Mouse (Mus musculus): ENCODE results near the gene Dbi. TPM values are rescaled to one million over a fixed set of nuclear protein-coding genes. Genes with fewer than 3 reads are reported as not detected.

Dbi gene
- polyA plus RNA-seq, 1 experiment from 2014 or later: 1,422 TPM

- H3K9me3 ChIP-seq: no peaks in the 10 kb centered on the region; the same call in 1 of the 2 replicates
- no peak for ATAC-seq
- WGBS: 81% methylated on average over 2 of the region's 2 CpGs
- H3K4me2 ChIP-seq (replicated peaks): peak overlapping the region; percentile 65
- peak overlapping the region; percentile 65; the same call in 1 of the 2 replicates for H3K9ac ChIP-seq
- H3K36me3 ChIP-seq: peaks cover 22% of the 10 kb centered on the region
- peak overlapping the region; percentile 63 for H3K4me3 ChIP-seq (replicated peaks)
- H3K4me1 ChIP-seq (replicated peaks): peaks cover 10% of the 10 kb centered on the region; the same call in 1 of the 2 replicates
- no peak overlapping the region for H3K27ac ChIP-seq
- H3K27me3 ChIP-seq (replicated peaks): no peaks in the 10 kb centered on the region
Observed at GRCm38 (mm10) chr1:120118854-120119253, 2.0 kb downstream of the Dbi start.

- peak overlapping the region; percentile 7; the same call in 1 of the 2 replicates for H3K27ac ChIP-seq
- no peak overlapping the region for H3K4me2 ChIP-seq (replicated peaks)
- no peak overlapping the region for H3K4me3 ChIP-seq (replicated peaks)
- 78% methylated on average over 11 of the region's 11 CpGs for WGBS
- H3K9ac ChIP-seq: no peak overlapping the region
- no peaks in the 10 kb centered on the region for H3K27me3 ChIP-seq (replicated peaks)
- H3K4me1 ChIP-seq (replicated peaks): peaks cover 10% of the 10 kb centered on the region; the same call in 1 of the 2 replicates
- H3K36me3 ChIP-seq: peaks cover 25% of the 10 kb centered on the region
- no peaks in the 10 kb centered on the region; the same call in 1 of the 2 replicates for H3K9me3 ChIP-seq
- no peak for ATAC-seq
Observed at GRCm38 (mm10) chr1:120116106-120116505, 4.8 kb downstream of the Dbi start.

DNA sequence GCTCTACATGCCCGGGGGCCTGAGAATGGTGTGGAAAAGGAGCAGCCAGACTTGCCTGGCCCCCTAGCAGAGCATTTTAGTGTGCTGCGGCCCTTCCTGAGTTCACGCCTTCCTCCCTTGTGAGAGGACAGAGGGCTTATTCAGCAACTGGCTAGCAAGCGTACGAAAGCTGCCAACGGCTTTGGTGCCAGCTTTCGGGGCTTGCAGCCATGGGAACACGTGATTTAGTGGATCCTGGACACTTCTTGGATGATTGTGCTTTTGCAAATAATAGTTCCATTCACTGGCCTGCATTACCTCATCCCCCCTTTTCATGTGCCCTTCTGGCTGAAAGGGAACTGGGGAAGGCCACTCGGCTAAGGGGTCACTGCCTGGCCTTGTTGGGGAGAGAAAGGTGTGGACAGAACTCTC, 5.2 kb downstream of the Dbi start:
- Histone ChIP-seq H3K4me3 (replicated peaks) (no peak overlapping the region), H3K9ac (no peak overlapping the region), H3K4me1 (replicated peaks) (peaks cover 10% of the 10 kb centered on the region; the same call in 1 of the 2 replicates), H3K36me3 (peaks cover 25% of the 10 kb centered on the region), H3K9me3 (no peaks in the 10 kb centered on the region; the same call in 1 of the 2 replicates), H3K27ac (0 out of 2 replicates have a peak overlapping the region, but pooled peaks have one; percentile 7), H3K4me2 (replicated peaks) (no peak overlapping the region), H3K27me3 (replicated peaks) (no peaks in the 10 kb centered on the region)
- no peak for ATAC-seq
- 82% methylated on average over 9 of the region's 9 CpGs for WGBS

DNA sequence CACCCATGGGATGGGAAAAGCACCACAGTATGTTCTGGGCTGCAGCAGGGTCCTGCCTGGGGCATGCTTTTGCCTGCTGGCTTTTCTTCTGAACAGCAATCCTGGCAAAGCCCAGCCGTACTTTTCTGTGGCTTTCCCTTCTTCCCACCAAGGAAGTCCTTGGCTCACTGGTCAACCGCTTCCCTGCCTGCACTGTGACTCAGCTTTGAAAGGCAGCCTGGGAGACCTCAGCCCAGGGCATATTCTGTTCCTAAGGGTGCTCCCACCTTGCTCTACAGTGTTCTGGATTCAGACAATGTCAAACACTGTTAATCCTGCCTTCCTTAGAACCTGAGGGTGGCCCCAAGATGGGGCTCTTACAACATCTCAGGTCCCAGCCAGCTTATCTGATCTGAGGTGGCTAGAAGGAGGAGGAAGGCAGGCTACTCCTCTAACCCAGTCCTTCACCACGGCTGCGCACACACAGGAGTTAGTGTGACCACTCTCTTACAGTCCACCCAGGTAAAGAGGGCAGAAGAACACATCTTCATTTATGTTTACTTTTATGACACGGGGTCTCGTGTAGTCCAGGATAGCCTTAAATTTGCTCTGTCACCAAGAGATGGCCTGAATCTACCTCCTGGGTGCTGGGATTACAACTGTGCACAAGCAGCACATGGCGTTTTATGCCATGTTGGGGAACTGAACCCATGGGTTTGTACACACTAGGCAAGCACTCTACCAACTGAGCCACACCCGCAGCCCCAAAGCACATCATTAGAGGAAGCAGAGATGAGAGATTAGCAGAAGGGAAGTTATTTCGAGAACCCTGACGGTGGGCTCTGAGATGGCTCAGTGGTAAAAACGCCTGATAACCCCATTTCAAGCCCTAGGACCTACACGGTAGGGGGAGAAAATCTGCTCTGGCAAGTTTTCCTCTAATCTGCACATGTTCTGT, 8.4 kb downstream of the Dbi start:
- 0 out of 2 replicates have a peak, but pooled peaks cover 2% of the 10 kb centered on the region for H3K4me1 ChIP-seq (replicated peaks)
- no peak overlapping the region for H3K27ac ChIP-seq
- 80% methylated on average over 12 of the region's 12 CpGs for WGBS

DNA sequence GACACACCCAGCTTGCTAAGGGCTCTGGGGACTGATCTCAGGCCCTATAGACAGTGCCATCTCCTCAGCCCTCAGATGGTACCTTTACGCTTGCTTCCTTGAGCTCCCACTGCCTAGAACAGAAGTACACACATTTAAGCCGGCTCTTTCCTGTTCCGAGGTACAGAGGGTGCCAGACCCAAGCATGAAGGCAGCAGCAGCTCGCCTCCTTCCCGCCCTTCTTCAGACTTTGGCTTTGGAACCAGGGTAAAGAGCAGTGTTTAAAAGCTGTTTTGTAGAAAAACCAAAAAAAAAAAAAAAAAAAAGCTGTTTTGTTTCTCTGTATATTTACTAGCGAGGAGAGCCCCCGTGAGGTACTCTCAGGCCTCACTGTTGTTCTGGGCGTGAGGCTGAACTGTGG, 9.1 kb downstream of the Dbi start:
- WGBS: 82% methylated on average over 8 of the region's 8 CpGs
- H3K4me3 ChIP-seq (replicated peaks): no peak overlapping the region
- no peak overlapping the region for H3K27ac ChIP-seq
- no peak overlapping the region for H3K9ac ChIP-seq
- H3K4me2 ChIP-seq (replicated peaks): no peak overlapping the region
- H3K36me3 ChIP-seq: peaks cover 25% of the 10 kb centered on the region
- no peaks in the 10 kb centered on the region for H3K4me1 ChIP-seq (replicated peaks)
- no peak for ATAC-seq
- no peaks in the 10 kb centered on the region; the same call in 1 of the 2 replicates for H3K9me3 ChIP-seq
- H3K27me3 ChIP-seq (replicated peaks): no peaks in the 10 kb centered on the region

More for the DNA sequence above, 8.4 kb downstream of the Dbi start:
- no peaks in the 10 kb centered on the region; the same call in 1 of the 2 replicates for H3K9me3 ChIP-seq
- peaks cover 25% of the 10 kb centered on the region for H3K36me3 ChIP-seq
- H3K9ac ChIP-seq: no peak overlapping the region
- 0 out of 2 replicates have a peak, but pooled peaks have one; percentile 27 for ATAC-seq
- H3K4me2 ChIP-seq (replicated peaks): no peak overlapping the region
- no peak overlapping the region for H3K4me3 ChIP-seq (replicated peaks)
- no peaks in the 10 kb centered on the region for H3K27me3 ChIP-seq (replicated peaks)

DNA sequence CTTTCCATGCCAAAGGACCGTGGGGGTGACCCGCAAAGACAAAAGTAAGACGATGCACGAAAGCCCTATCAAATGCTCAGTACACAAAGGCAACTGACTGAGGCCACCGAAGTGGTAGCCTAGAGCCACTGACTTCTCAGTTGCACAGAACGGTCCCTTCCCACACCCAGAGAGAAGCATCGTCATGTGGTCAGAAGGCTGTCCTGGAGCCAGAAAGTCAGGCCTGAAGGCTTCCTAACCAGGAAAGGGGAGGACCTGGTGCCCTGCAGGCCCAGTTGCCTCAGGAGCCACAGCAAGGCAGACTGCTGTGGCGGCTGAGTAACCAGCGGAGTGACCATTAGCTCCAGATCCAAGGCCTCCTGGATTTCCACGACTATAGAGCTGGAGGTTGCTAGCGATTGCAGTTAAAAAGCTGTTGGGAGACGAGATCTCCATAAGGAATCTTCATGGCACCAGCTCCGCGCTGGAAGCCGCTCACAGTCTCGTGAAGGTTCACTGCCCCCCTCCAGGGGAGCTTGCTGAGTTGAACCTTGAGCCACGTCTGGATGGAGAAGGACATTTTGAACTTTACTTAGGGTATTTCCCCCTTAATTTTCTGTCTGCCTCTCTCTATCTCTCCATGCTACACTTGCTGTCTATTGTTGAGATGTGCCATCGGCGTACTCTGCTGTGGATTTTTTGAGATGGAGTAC, 11.0 kb downstream of the Dbi start:
- no peak for ATAC-seq
- 88% methylated on average over 19 of the region's 19 CpGs for WGBS

DNA sequence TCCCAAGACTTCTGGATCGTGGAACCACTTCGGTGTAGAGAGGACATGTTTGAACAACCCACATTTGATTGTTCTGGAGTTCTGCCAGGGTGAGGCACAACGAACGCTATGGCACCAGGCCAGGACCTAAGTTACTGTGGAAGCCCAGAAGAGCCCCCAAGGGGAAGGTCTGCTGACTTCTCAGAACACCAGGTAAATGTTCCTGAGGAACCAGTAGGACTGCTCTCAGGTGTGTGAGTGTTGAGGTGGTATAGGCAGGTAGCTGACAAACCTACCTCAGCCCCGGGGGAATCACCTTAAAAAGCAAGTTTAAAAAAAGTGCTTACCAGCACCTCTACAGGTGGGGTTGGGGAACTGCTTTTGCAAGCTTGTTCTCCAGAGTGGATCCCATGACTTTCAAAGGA, 15.3 kb downstream of the Dbi start:
- Histone ChIP-seq H3K27ac (no peak overlapping the region), H3K27me3 (replicated peaks) (no peaks in the 10 kb centered on the region), H3K36me3 (no peaks in the 10 kb centered on the region), H3K4me3 (replicated peaks) (no peak overlapping the region), H3K9ac (no peak overlapping the region), H3K4me2 (replicated peaks) (no peak overlapping the region), H3K9me3 (no peaks in the 10 kb centered on the region), H3K4me1 (replicated peaks) (no peaks in the 10 kb centered on the region)
- 0 out of 2 replicates have a peak, but pooled peaks have one; percentile 41 for ATAC-seq
- 70% methylated on average over 5 of the region's 5 CpGs for WGBS

More for the DNA sequence above, 11.0 kb downstream of the Dbi start:
- Histone ChIP-seq H3K4me1 (replicated peaks) (no peaks in the 10 kb centered on the region), H3K4me3 (replicated peaks) (no peak overlapping the region), H3K36me3 (peaks cover 11% of the 10 kb centered on the region), H3K27me3 (replicated peaks) (no peaks in the 10 kb centered on the region), H3K27ac (no peak overlapping the region), H3K9ac (no peak overlapping the region), H3K4me2 (replicated peaks) (no peak overlapping the region), H3K9me3 (no peaks in the 10 kb centered on the region; the same call in 1 of the 2 replicates)

GRCm38 (mm10) chr1:120101227-120101609, 19.7 kb downstream of the Dbi start:
- no peak overlapping the region for H3K4me2 ChIP-seq (replicated peaks)
- no peaks in the 10 kb centered on the region for H3K27me3 ChIP-seq (replicated peaks)
- H3K9ac ChIP-seq: no peak overlapping the region
- H3K27ac ChIP-seq: no peak overlapping the region
- H3K36me3 ChIP-seq: no peaks in the 10 kb centered on the region
- no peak overlapping the region for H3K4me3 ChIP-seq (replicated peaks)
- H3K9me3 ChIP-seq: no peaks in the 10 kb centered on the region
- no peak for ATAC-seq
- WGBS: 84% methylated on average over 3 of the region's 3 CpGs
- H3K4me1 ChIP-seq (replicated peaks): no peaks in the 10 kb centered on the region

DNA sequence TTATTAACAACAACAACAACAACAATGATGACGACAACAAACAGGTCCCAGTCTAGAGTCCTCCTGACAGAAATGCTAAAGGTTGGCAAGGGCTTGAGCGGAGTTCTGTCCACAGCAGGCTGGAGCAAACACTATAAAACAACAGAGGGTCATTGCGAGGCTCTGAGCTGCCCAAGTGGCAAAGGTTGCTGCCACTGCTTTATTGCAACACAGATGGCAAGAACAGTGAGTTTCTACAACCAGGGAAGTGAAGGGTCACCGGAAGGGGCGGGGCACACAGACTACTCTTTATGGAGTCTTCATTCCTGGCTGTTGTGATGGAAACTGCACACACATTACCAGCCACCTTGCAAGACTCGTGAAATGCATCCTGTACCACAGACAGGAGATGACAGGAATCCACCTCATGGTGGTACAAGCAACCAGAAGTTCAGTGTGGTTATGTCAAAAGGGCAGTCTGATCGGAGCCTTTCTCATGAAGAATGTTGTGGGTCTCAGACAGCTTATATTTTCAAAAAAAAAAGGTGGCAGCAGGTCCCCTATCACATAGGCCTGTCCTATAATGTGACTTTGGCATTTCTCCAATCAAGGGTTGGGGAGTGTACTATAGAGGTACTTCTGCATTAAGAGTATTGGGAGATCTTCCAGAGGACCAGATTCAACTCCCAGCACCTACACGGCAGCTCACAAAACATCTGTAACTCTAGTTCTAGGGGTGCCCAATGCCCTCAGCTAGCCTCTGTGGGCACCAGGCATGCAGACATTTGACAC, 20.2 kb downstream of the Dbi start:
- no peaks in the 10 kb centered on the region for H3K4me1 ChIP-seq (replicated peaks)
- 78% methylated on average over 8 of the region's 8 CpGs for whole genome bisulfite sequencing
- H3K36me3 ChIP-seq: no peaks in the 10 kb centered on the region
- no peak overlapping the region for H3K4me2 ChIP-seq (replicated peaks)
- no peak overlapping the region for H3K27ac ChIP-seq
- H3K9me3 ChIP-seq: no peaks in the 10 kb centered on the region
- no peaks in the 10 kb centered on the region for H3K27me3 ChIP-seq (replicated peaks)
- no peak overlapping the region for H3K4me3 ChIP-seq (replicated peaks)
- no peak overlapping the region for H3K9ac ChIP-seq
- ATAC-seq: no peak

GRCm38 (mm10) chr1:120099483-120099882, 21.4 kb downstream of the Dbi start:
- WGBS: 60% methylated on average over 6 of the region's 6 CpGs
- Histone ChIP-seq H3K27ac (no peak overlapping the region), H3K4me2 (replicated peaks) (no peak overlapping the region)

GRCm38 (mm10) chr1:120098327-120098726, 22.6 kb downstream of the Dbi start:
- H3K36me3 ChIP-seq: no peaks in the 10 kb centered on the region
- no peaks in the 10 kb centered on the region for H3K9me3 ChIP-seq
- no peak overlapping the region for H3K27ac ChIP-seq
- no peak overlapping the region for H3K9ac ChIP-seq
- H3K27me3 ChIP-seq (replicated peaks): no peaks in the 10 kb centered on the region
- ATAC-seq: no peak
- H3K4me3 ChIP-seq (replicated peaks): no peak overlapping the region
- H3K4me2 ChIP-seq (replicated peaks): no peak overlapping the region
- no peaks in the 10 kb centered on the region for H3K4me1 ChIP-seq (replicated peaks)
- WGBS: 15% methylated on average over 7 of the region's 7 CpGs

More at GRCm38 (mm10) chr1:120099483-120099882, 21.4 kb downstream of the Dbi start:
- peak; percentile 22; the same call in 1 of the 2 replicates for ATAC-seq
- Histone ChIP-seq H3K4me1 (replicated peaks) (no peaks in the 10 kb centered on the region), H3K9ac (no peak overlapping the region), H3K9me3 (no peaks in the 10 kb centered on the region), H3K27me3 (replicated peaks) (no peaks in the 10 kb centered on the region), H3K36me3 (no peaks in the 10 kb centered on the region), H3K4me3 (replicated peaks) (no peak overlapping the region)

All from intestine, embryonic 15.5 days (tissue).